Mouse (Mus musculus) v-Abl transformed pro-B cells (cell line): ENCODE results near the gene Snx25.
"Not testable (repeated sequence)": the region's sequence is repeated elsewhere in the genome, so short reads cannot be mapped to it uniquely, and the experiment has no call there.

Experiments
- in situ Hi-C, 2 experiments: fragments of 400-800 bp; cut with MboI; formaldehyde crosslinking; loops; one replicate each; pipeline ENCODE4 v1.15.1; 2025; ENCODE audit not compliant: unreplicated experiment in 2 of 2

The Snx25 gene

GRCm38 (mm10) chr8:46140376-46141120 lies 11.4 kb downstream of the Snx25 start:
- in situ Hi-C loops = loop anchor here in 1 of 2 experiments (10.0 kb wide), 1 partner anchor 136 kb away; the partner anchor contains the start of gene Ankrd37

- in situ Hi-C loops = no loop called here
These were observed 13.9 kb downstream of the Snx25 start for GRCm38 (mm10) chr8:46137843-46138596.

- in situ Hi-C loops = no loop called here
These were observed 14.6 kb downstream of the Snx25 start for GRCm38 (mm10) chr8:46137336-46137735.

GRCm38 (mm10) chr8:46135546-46135945 lies 16.4 kb downstream of the Snx25 start:
- in situ Hi-C loops = not testable (repeated sequence)

- in situ Hi-C loops = no loop called here
These were observed 21.5 kb downstream of the Snx25 start for GRCm38 (mm10) chr8:46130426-46130825.

- in situ Hi-C loops = no loop called here
These were observed 29.5 kb downstream of the Snx25 start for GRCm38 (mm10) chr8:46122498-46122897.

GRCm38 (mm10) chr8:46119176-46119575 lies 32.8 kb downstream of the Snx25 start:
- in situ Hi-C loops = no loop called here

GRCm38 (mm10) chr8:46117172-46117571 lies 34.8 kb downstream of the Snx25 start:
- in situ Hi-C loops = no loop called here

GRCm38 (mm10) chr8:46113421-46114170 lies 38.4 kb downstream of the Snx25 start:
- in situ Hi-C loops = not testable (repeated sequence)

- in situ Hi-C loops = no loop called here
These were observed 44.3 kb downstream of the Snx25 start for GRCm38 (mm10) chr8:46107690-46108089.

GRCm38 (mm10) chr8:46103434-46103833 lies 48.5 kb downstream of the Snx25 start:
- in situ Hi-C loops = no loop called here

GRCm38 (mm10) chr8:46092667-46093360 lies 59.1 kb downstream of the Snx25 start:
- in situ Hi-C loops = no loop called here

- in situ Hi-C loops = no loop called here
These were observed 68.8 kb downstream of the Snx25 start for GRCm38 (mm10) chr8:46083141-46083540.

- in situ Hi-C loops = no loop called here
These were observed 70.9 kb downstream of the Snx25 start for GRCm38 (mm10) chr8:46081030-46081429.

- in situ Hi-C loops = no loop called here
These were observed 73.1 kb downstream of the Snx25 start for GRCm38 (mm10) chr8:46078866-46079265.

- in situ Hi-C loops = no loop called here
These were observed 76.7 kb downstream of the Snx25 start for GRCm38 (mm10) chr8:46075223-46075622.

- in situ Hi-C loops = no loop called here
These were observed 78.3 kb downstream of the Snx25 start for GRCm38 (mm10) chr8:46073540-46074140.

GRCm38 (mm10) chr8:46072798-46073197 lies 79.2 kb downstream of the Snx25 start:
- in situ Hi-C loops = no loop called here

GRCm38 (mm10) chr8:46040260-46040659 lies 111.7 kb downstream of the Snx25 start:
- in situ Hi-C loops = no loop called here

GRCm38 (mm10) chr8:46039666-46040065 lies 112.3 kb downstream of the Snx25 start:
- in situ Hi-C loops = no loop called here
